Mouse (Mus musculus) CH12.LX (cell line): ENCODE results near the gene Il33.

Source experiments
- CHD1 ChIP-seq: IDR thresholded peaks from 2 replicates; pipeline ENCODE4 v1.6.1; 2012; ENCODE audit warnings: low read depth, low read length, improper control_type of control experiment, inconsistent platforms
- CTCF ChIP-seq, 2 experiments: IDR thresholded peaks in 1 of 2; conservative IDR thresholded peaks in 1 of 2; 2 replicates each; pipeline ENCODE4 v1.5.1; 2011 to 2012; ENCODE audit warnings: low read depth in 2 of 2, low read length in 2 of 2, improper control_type of control experiment in 1 of 2, inconsistent platforms in 1 of 2, mild to moderate bottlenecking in 1 of 2, moderate library complexity in 1 of 2
- EP300 ChIP-seq: IDR thresholded peaks from 2 replicates; pipeline ENCODE4 v1.6.1; 2011; ENCODE audit warnings: low read length, improper control_type of control experiment
- HCFC1 ChIP-seq: IDR thresholded peaks from 2 replicates; pipeline ENCODE4 v1.6.1; 2012; ENCODE audit warnings: low read depth, mild to moderate bottlenecking, inconsistent platforms, low read length, improper control_type of control experiment
- SIN3A ChIP-seq: IDR thresholded peaks from 2 replicates; pipeline ENCODE4 v1.6.1; 2012; ENCODE audit warnings: low read length, improper control_type of control experiment, inconsistent platforms
- ZKSCAN1 ChIP-seq: IDR thresholded peaks from 2 replicates; pipeline ENCODE4 v1.6.1; 2012; ENCODE audit warnings: low read depth, inconsistent platforms, low read length, improper control_type of control experiment, borderline replicate concordance

GRCm38 (mm10) chr19:29877422-29878291 is 47.3 kb upstream of the Il33 start:
- TF ChIP-seq CTCF (conservative IDR thresholded peaks at IDR 0.05 in 1 of 2, IDR thresholded peaks at IDR 0.05 in 1 of 2; ENCODE audit: low read depth in 2 of 2, low read length in 2 of 2), result no peak
- no peak for TF ChIP-seq ZKSCAN1
- TF ChIP-seq EP300, result no peak
- no peak for TF ChIP-seq SIN3A
- TF ChIP-seq HCFC1, result no peak
- no peak for TF ChIP-seq CHD1
